Mouse (Mus musculus) splenic B cell, adult 2 months (primary cell): ENCODE measurements around the gene Dll3.
A peak's percentile ranks its signal among the peaks of the same experiment; 100 is the strongest.

Source experiments
- DNase-seq: peaks from one replicate; pipeline ENCODE4 v3.0.0-alpha.2; 2011; ENCODE audit warnings: low read depth, low spot score
- H3K27me3 ChIP-seq: 2 replicates; pipeline ENCODE4 v1.6.1; 2012; ENCODE audit warnings: mild to moderate bottlenecking, low read length, moderate library complexity, mixed read lengths; ENCODE audit not compliant: control insufficient read depth, poor library complexity, insufficient read depth, severe bottlenecking
- H3K36me3 ChIP-seq: 2 replicates; pipeline ENCODE4 v1.6.1; 2012; ENCODE audit warnings: mild to moderate bottlenecking, low read length, moderate library complexity, mixed read lengths; ENCODE audit not compliant: control insufficient read depth, poor library complexity, insufficient read depth, severe bottlenecking

The Dll3 gene

DNA sequence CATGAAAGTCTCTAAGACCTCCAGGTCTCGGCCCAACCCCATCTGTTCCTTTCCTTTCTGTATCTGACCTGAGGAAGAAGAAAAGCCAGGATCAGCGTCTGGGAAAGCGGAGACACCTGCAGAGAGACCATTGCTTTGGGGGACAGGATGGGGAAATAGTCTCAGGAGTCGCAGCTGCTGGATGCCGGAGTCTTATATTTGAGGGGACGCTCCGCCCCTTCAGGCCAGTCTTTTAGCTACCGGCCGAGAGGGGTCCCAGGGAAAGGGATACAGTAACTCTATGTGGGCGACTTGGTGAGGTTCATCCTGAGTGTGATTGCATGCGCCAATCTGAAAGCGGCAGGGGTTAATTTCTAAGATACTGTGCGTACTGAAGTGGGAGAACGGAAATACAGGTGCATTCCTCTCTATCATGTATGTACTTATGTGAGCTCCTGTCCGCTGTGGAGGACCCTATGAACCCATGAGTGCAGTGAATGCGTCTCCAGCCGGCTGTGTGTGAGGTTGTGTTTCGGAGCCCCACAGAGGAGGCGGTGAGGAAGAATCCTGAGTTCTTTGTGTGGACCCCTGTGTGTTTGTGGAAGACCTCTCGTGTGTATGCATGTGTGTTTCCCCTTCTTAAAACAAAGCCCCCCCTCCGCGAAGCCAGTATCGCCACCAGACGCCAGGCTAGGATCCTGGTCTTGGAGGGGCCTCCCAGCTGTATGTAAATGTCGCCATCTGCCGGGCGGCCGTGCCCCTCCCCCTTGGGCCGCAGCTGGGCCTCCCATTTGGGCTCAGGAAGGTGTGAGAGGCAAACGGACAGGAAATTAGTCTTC lies at the start of gene Dll3:
Dll3 (minus strand) TSS at position 623 of the 818 bp plus-strand sequence.
- Histone ChIP-seq H3K27me3 (no peaks in the 10 kb centered on the region; the same call in 1 of the 2 replicates), H3K36me3 (peaks cover 2% of the 10 kb centered on the region; the same call in 1 of the 2 replicates)
- DNase-seq = peak; percentile 59

DNA sequence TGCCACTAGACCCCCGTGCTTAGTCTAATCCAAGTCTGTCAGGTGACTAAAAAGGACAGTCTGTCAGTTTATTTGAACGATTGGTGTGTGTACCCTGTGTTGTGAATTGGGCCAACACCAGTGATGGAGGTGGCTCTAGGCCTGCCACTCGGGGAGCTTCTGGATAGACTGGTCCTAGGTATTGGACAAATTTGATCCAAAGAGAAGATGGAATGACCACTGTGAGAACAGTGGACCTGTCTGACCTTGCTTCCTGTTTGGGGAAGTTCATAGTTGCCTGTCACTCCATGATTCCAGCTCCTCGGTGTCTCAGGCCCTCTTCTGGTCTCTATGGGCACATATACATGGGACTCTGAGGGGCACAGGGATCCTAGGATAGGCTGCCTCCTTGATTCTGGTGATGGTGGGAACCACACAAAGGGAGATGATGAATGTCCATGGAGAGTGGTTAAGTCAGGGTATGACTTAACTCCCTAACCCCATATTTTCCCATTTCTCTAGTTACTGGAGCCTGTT lies 49.7 kb upstream of the Dll3 start:
- Histone ChIP-seq H3K36me3 (peaks cover 15% of the 10 kb centered on the region), H3K27me3 (no peaks in the 10 kb centered on the region)
- no peak for DNase-seq

DNA sequence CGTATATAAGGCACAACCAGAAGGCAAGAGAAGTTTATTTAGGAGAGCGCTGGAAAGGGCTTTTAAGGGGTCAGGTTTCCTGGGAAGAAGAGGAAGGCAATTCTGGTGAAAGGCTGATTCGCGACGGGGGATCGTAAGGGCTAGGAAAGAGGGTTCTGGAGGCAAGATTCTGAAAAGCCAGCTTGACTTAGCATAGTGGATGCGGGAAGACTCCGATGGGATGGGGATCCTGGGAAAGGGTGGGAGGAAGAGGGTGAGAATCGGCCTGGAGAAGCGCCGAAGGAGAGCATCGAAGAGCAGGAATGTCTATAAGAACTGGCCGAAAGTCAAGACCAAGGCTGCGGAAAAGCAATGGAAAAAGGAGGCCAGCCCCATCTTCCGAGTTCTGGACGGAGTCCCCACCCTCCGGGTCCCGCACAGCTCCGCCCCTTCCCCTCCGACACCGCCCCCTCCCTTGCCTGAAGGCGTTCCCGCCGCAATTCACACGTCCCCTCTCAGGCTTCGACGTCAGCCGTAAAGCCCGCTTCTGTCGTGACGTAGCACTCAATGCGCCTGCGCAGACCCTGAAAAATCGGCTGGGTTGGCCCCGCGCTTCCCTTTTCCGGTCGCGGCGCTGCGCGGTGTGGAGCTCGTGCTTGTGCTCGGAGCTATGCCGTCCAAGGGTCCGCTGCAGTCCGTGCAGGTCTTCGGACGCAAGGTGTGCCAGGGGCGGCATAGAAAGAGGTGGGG lies 48.3 kb upstream of the Dll3 start, which contains the start of gene Rps16:
Rps16 (plus strand) TSS at position 498 of the 729 bp plus-strand sequence.
- peak; percentile 98 for DNase-seq
- no peaks in the 10 kb centered on the region for H3K27me3 ChIP-seq

DNA sequence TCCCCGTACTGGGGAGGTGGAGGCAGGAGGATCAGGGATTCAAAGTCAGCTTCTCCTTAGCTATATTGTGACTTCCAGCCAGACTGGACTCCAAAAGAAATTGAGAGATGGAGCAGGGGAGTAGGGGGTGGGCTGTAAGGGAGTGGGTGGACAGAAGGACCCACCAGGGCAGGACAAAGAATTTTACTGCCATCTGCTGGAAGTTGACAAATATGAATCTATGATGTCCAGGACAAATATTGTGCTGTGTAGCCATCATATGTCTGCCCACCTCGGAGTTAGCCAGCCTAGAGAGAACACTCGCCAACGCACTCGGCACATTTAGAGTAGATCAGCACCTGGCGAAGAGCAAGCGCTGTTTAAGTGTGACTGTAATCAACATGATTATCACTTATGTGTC lies 46.6 kb upstream of the Dll3 start:
- no peaks in the 10 kb centered on the region for H3K27me3 ChIP-seq
- DNase-seq = no peak
- peaks cover 11% of the 10 kb centered on the region for H3K36me3 ChIP-seq

More for the DNA sequence above, 48.3 kb upstream of the Dll3 start, which contains the start of gene Rps16:
- peaks cover 15% of the 10 kb centered on the region for H3K36me3 ChIP-seq

DNA sequence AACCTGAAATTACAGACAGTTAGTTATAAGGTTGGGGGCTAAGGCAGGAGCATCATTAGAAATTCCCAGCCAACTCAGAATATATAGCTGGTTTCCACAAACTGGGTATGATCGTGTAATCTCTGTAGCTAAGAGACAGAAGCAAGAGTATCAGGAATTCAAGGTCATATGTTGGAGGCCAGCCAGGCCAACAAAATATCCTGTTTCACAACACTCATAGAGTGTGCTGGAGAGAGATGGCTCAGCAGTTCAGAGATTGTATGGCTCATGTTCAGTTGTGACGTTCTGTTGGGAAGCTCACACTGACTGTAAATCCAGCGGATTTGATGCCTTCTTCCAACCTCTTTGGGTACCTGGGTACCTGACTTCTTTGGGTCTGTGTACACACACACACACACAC lies 45.7 kb upstream of the Dll3 start:
- H3K27me3 ChIP-seq = no peaks in the 10 kb centered on the region
- no peak for DNase-seq
- peaks cover 5% of the 10 kb centered on the region; the same call in 1 of the 2 replicates for H3K36me3 ChIP-seq

DNA sequence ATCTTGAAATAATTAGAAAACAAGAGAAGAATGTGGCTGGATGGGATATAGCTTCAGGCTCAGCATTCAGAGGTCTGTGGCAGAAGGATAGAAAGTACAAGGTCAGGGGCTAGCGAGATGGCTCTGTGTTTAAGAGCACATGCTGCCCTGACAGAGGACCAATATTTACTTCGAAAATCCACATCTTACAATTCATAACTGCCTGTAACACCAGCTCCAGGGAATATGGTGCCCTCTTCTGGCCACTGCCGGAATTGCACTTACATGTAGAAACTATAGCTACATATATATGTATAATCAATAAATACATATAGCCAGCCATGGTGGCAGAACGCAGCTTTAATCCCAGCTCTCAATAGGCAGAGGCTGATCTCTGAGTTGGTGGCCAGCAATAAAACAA lies 42.6 kb upstream of the Dll3 start:
- no peaks in the 10 kb centered on the region for H3K36me3 ChIP-seq
- H3K27me3 ChIP-seq = no peaks in the 10 kb centered on the region
- DNase-seq = peak; percentile 92

DNA sequence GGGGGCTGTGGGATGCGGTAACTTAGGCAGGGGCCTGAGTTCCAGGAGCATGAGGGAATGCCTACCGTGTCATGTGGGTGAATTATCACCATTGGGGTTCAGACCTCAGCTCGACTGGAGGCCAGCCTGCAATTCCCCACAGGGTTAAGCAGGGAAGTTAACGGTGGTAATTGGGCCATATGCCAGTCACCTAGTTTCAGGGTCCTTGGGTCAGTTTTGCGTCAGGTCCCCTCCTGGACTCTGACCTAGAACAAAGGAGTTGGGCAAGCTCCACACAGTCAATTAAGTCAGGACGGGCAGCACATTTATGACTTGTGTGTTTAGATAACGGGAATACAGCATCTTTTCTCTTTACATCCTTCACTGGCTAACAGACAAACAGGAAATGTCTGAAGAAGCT lies 39.3 kb upstream of the Dll3 start:
- DNase-seq = no peak
- no peaks in the 10 kb centered on the region for H3K36me3 ChIP-seq
- H3K27me3 ChIP-seq = no peaks in the 10 kb centered on the region

DNA sequence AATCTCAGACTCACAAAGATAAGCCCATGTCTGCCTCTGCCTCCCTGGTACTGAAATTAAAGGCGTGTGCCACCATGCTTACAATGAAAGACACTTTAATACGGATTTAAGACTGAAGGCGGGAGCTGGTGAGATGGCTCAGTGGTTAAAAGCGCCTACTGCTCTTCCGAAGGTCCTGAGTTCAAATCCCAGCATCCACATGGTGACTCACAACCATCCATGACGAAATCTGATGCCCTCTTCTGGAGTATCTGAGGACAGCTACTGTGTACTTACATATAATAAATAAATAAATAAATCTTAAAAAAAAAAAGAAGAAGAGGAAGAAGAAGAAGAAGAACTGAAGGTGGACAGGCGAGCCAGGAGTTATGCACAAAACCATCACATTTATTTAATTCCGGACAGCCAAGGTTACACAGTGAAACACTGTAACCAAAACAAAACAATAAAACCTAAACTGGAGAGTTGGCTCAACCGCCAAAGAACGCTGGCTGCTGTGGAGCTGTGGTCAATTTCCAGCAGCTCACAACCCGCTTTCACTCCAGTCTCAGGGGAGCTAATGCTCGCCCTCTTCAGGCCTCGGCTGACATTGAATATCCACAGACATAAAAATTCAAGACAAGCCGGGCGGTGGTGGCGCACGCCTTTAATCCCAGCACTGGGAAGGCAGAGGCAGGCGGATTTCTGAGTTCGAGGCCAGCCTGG lies 37.3 kb upstream of the Dll3 start:
- H3K36me3 ChIP-seq = no peaks in the 10 kb centered on the region
- H3K27me3 ChIP-seq = no peaks in the 10 kb centered on the region
- peak; percentile 81 for DNase-seq

DNA sequence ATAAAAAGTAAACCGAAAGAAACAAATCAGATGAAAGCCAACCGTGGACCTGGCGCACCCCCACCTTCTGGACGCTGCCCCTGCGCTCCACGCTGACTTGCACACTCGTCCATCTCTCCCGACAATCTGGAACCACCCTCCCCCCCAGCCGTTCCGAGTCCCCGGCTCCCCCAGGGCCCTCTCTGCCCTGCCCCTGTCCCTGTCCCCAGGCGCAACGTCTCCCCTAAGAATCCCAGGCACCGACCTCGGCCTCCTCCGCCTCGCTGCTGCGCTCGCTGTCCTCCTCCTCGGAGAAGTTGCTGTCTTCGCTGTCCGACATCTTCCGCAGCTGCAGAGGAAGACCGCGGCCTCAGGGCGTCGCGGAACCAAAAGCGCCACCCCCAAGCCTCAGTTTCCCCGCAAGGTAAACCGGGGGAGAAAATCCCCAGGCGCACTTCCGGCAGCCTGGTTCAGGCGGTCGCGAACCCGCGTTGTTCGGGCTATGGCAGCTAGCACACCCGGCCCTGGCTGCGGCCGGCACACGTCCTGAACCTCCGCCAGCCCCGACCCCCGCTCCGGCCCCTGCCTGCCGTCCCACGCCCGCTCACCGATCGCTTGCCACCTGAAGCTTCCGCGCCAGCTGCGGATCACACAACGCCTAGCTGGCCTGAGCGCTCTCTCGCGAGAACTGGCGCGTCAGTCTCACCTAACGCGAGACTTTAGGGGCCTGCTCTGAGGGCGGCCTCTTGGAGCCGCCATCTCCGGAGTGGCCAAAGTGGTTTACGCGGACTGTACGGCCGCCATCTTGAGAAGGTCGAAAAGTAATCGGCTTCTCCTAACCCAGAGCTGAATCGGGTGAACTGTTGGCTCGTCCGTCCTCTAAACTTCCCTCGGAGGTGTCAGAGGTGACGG lies 36.3 kb upstream of the Dll3 start, which contains the start of gene Supt5:
Supt5 (minus strand) TSS at position 639 of the 891 bp plus-strand sequence.
- DNase-seq = peak; percentile 99
- Histone ChIP-seq H3K36me3 (no peaks in the 10 kb centered on the region), H3K27me3 (no peaks in the 10 kb centered on the region)

DNA sequence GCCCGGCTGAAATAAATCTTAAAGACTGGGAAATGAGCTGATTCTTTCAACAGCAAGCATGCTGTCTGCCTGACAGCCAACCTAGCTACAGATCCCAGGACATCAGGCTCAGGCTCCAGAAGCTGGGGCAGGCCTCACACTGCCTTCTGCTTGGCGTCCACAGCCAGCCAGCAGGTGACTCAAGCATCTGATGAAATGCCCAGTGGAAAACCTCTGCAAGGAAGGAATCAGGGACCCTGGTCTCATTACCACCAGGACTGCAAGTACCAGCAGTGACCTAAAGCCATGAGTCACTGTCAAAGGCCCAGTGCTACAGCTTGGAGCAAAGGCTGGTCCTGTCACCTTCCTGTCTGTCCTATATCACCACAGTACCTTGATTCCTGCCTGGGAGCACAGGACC lies 33.4 kb upstream of the Dll3 start:
- DNase-seq = no peak
- no peaks in the 10 kb centered on the region for H3K27me3 ChIP-seq
- peaks cover under 1% of the 10 kb centered on the region; the same call in 1 of the 2 replicates for H3K36me3 ChIP-seq

DNA sequence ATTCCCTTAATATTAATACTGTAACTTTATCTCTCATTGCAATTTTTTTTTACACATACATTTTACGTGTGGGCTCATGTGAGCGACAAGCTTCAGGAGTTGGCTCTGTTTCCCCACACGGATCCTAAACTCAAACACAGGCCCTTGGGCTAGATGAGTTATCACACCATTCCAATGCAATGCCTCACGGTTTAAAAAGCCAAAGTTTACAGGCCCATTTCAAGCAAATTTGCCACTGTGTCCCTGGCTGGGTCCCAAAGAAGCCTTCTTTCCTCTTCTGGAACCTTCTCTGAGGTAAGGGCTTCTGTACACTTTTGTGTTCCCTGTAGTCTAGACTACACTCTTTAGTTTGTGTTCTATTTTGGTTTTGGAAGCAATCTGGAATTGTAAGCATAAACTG lies 32.5 kb upstream of the Dll3 start:
- no peak for DNase-seq
- H3K36me3 ChIP-seq = peaks cover 6% of the 10 kb centered on the region
- H3K27me3 ChIP-seq = no peaks in the 10 kb centered on the region

DNA sequence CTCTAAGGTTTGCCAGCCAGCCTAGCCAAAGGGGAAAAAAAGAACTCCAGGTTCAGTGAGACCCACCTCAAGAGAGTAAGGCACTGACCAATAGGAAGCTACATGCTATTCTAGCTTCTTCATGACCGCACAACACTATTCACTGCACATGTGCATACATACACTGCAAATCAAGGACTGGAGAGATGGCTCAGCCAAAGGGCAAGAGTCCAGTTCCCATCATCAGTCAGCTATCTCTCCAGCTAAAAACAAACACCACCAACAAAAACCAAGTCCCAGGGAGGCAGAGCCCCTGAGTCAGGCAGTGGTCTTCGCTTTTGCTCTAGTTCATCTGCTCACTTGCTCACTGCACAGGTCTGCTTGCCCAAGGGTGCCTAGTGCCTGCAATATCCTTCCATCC lies 26.2 kb upstream of the Dll3 start:
- peaks cover 15% of the 10 kb centered on the region for H3K36me3 ChIP-seq
- no peak for DNase-seq

DNA sequence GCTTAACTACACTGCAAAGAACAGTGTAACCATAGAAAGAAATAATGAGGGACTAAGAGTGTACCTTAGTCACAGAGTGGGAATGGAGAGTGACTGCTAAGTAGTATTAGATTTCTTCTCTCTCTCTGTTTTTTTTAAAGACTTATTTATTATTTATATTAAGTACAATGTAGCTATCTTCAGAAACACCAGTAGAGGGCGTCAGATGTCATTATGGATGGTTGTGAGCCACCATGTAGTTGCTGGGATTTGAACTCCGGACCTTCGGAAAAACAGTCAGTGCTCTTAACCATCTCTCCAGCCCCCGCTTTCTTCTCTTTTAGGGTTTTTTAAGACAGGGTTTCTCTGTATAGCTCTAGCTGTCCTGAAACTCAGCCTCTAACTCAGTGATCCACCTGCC lies 24.4 kb upstream of the Dll3 start:
- Histone ChIP-seq H3K36me3 (peaks cover 16% of the 10 kb centered on the region), H3K27me3 (no peaks in the 10 kb centered on the region)
- DNase-seq = peak; percentile 35

More for the DNA sequence above, 26.2 kb upstream of the Dll3 start:
- no peaks in the 10 kb centered on the region for H3K27me3 ChIP-seq

DNA sequence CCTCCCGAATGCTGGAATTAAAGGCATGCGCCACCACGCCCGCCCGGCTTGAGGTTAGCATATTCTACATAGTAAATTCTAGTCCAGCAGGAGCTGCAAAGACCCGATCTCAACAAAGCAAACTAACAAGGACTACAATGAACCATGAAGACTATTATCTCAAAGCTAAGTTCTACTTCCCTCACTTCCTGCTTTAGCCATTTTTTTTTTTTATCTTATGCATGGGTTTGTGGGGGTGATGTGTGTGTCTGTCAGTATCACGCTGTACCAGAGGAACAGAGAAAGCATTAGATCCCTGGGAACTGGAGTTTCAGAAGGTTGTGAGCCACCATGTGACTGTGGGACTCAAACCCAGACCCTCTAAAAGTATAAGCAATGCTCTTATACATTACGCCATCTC lies 23.3 kb upstream of the Dll3 start:
- DNase-seq = no peak
- H3K36me3 ChIP-seq = peaks cover 18% of the 10 kb centered on the region
- H3K27me3 ChIP-seq = no peaks in the 10 kb centered on the region
